Mouse (Mus musculus) liver, postnatal 0 days (tissue): ENCODE data around the gene Rad52. TPM values are rescaled to one million over a fixed set of nuclear protein-coding genes. Genes with fewer than 3 reads are reported as not detected.
A peak's percentile ranks its signal among the peaks of the same experiment; 100 is the strongest.

Experiments
- ATAC-seq: fragments of 200-750 bp; cut with Nextera tagmentation; 2 replicates; pipeline ENCODE4 v1.8.0; 2017; ENCODE audit warnings: mild to moderate bottlenecking, moderate library complexity
- DNase-seq: peaks from one replicate; pipeline ENCODE4 v3.0.0-alpha.2; 2016
- H3K27ac ChIP-seq: fragments of 300-500 bp; sonication (generic); 2 replicates; pipeline ENCODE4 v1.5.1; 2014; ENCODE audit warnings: antibody characterized with exemption, moderate library complexity, mild to moderate bottlenecking, low read depth
- H3K27me3 ChIP-seq: fragments of 300-500 bp; sonication (generic); 2 replicates; pipeline ENCODE4 v1.6.1; 2014; ENCODE audit warnings: low read length, control low read depth, mixed read lengths; ENCODE audit not compliant: insufficient read depth
- H3K36me3 ChIP-seq: fragments of 300-500 bp; sonication (generic); replicated peaks from 2 replicates; pipeline ENCODE4 v1.6.1; 2014; ENCODE audit warnings: mild to moderate bottlenecking, control low read depth, low read length, moderate library complexity, mixed read lengths; ENCODE audit not compliant: insufficient read depth
- H3K4me1 ChIP-seq: fragments of 300-500 bp; sonication (generic); 2 replicates; pipeline ENCODE4 v1.6.1; 2014; ENCODE audit warnings: antibody characterized with exemption, mild to moderate bottlenecking, control low read depth; ENCODE audit not compliant: insufficient read depth
- H3K4me2 ChIP-seq: fragments of 300-500 bp; sonication (generic); 2 replicates; pipeline ENCODE4 v1.6.1; 2014; ENCODE audit warnings: low read depth, mild to moderate bottlenecking, low read length, moderate library complexity, mixed read lengths
- H3K4me3 ChIP-seq: fragments of 300-500 bp; sonication (generic); 2 replicates; pipeline ENCODE4 v1.5.1; 2014; ENCODE audit warnings: low read depth, low read length
- H3K9ac ChIP-seq: fragments of 300-500 bp; sonication (generic); replicated peaks from 2 replicates; pipeline ENCODE4 v1.6.1; 2014; ENCODE audit warnings: mild to moderate bottlenecking, moderate library complexity
- H3K9me3 ChIP-seq: fragments of 300-500 bp; sonication (generic); 2 replicates; pipeline ENCODE4 v1.6.1; 2016; ENCODE audit warnings: mild to moderate bottlenecking, control low read depth, low read length, mixed read lengths
- CTCF ChIP-seq: sonication (generic); IDR thresholded peaks from 2 replicates; pipeline ENCODE4 v1.5.1; 2016; ENCODE audit warnings: antibody characterized with exemption, low read depth
- EP300 ChIP-seq: IDR thresholded peaks from 2 replicates; pipeline ENCODE4 v1.6.1; 2016; ENCODE audit warnings: antibody characterized with exemption, low read depth, mild to moderate bottlenecking
- WGBS: fragments of 180-500 bp; shearing (Covaris S2); extraction: QIAGEN DNeasy Blood & Tissue Kit; methylation state at CpG from one replicate; pipeline ENCODE4 v1.1.7; 2014; ENCODE audit not compliant: insufficient replicate concordance; 5-methylcytosine and 5-hydroxymethylcytosine counted together
- polyA plus RNA-seq: library from polyadenylated mRNA; unstranded; fragments of >200 nt; fragmentation: Nextera tagmentation; extraction: Ambion mirVana; gene quantifications from 2 replicates; pipeline ENCODE4 v1.2.1, GENCODE M21; 2015

Rad52 gene
- polyA plus RNA-seq, 1 experiment from 2014 or later: 5.9 TPM

DNA sequence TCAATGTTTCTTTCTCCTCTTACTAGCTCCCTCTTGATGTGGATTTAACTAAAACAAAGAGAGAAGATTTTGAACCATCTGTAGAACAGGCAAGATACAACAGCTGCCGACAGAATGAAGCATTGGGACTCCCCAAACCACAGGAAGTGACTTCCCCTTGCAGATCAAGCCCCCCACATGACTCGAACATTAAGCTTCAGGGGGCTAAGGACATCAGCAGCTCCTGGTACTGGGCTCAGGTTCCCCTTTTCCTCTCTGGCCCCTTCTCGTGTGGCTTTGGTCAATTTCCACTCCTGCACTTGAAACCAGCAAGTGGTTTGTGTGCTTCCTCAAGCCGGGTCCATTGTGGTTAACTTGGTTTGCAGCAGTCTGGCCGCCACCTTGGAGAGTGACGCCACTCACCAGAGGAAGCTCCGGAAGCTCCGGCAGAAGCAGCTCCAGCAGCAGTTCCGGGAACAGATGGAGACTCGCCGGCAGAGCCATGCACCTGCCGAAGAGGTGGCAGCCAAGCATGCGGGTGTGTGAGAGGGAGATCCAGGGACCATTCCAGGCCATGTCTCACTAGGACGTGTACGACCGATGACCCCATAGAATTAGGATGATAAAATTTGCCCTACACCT is 16.2 kb downstream of the Rad52 start:
- peaks cover 65% of the 10 kb centered on the region for H3K36me3 ChIP-seq
- H3K27ac ChIP-seq: no peak overlapping the region
- no peaks in the 10 kb centered on the region for H3K27me3 ChIP-seq
- peak; percentile 62 for DNase-seq
- H3K9me3 ChIP-seq: no peaks in the 10 kb centered on the region
- peaks cover 7% of the 10 kb centered on the region for H3K4me1 ChIP-seq
- H3K9ac ChIP-seq: no peak overlapping the region
- H3K4me2 ChIP-seq: no peak overlapping the region
- no peak overlapping the region for H3K4me3 ChIP-seq
- WGBS: 46% methylated on average over 16 of the region's 16 CpGs
- ATAC-seq: peak; percentile 47
- TF ChIP-seq CTCF (no peak), EP300 (no peak)

GRCm38 (mm10) chr6:119922136-119922535 is 19.6 kb downstream of the Rad52 start:
- TF ChIP-seq CTCF: no peak
- no peak for TF ChIP-seq EP300
- Histone ChIP-seq H3K9ac (no peak overlapping the region), H3K9me3 (no peaks in the 10 kb centered on the region), H3K4me1 (no peaks in the 10 kb centered on the region; the same call in 1 of the 2 replicates), H3K4me2 (no peak overlapping the region), H3K4me3 (no peak overlapping the region), H3K36me3 (peaks cover 86% of the 10 kb centered on the region), H3K27ac (no peak overlapping the region), H3K27me3 (no peaks in the 10 kb centered on the region)
- WGBS: 79% methylated on average over 3 of the region's 3 CpGs
- no peak for DNase-seq
- no peak for ATAC-seq

GRCm38 (mm10) chr6:119922544-119922943 is 20.0 kb downstream of the Rad52 start:
- H3K36me3 ChIP-seq: peaks cover 86% of the 10 kb centered on the region
- H3K9ac ChIP-seq: no peak overlapping the region
- 93% methylated on average over 4 of the region's 4 CpGs for WGBS

DNA sequence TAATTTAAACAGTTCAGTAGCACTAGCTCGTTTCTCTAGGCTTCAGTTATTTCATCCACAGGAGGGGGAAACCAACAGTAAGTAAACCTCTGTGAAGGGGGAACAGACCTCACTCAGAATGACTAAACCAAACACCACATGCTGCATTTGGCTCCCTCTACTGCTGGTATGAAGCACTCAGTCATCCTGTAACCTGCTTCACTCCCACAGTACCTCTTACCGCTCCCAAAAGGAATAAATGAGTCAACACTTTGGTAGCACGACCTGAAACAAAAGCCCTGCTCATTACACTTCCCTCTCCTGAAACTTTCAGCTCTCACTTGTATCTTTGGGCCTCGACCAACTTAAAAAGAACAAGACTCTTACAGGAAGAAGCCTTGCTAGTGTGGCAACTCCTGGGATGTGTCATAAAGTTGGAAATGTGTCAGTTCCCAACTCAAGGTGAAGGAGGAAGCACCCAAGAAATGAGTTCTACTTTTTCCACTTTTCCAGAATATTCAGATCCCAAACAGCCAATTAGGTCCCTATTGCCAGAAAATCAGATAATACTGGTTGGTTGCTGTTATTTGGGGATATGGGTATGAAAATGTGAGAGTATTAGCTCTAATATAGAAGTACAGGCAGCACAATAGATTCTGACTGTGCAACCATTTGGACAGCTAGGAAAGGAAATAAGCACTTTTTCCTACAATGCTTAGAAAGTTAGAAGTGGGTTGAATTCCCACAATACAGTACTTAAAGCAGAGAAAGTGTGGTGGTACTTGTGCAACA is 21.9 kb downstream of the Rad52 start:
- no peak overlapping the region for H3K27ac ChIP-seq
- WGBS: 62% methylated on average over 4 of the region's 4 CpGs
- H3K4me3 ChIP-seq: no peak overlapping the region
- TF ChIP-seq CTCF (peak; percentile 50), EP300 (no peak)
- H3K9me3 ChIP-seq: no peaks in the 10 kb centered on the region
- ATAC-seq (no peak), DNase-seq (no peak)
- H3K4me1 ChIP-seq: no peaks in the 10 kb centered on the region
- peaks cover 93% of the 10 kb centered on the region for H3K36me3 ChIP-seq
- no peak overlapping the region for H3K9ac ChIP-seq
- H3K4me2 ChIP-seq: no peak overlapping the region
- no peaks in the 10 kb centered on the region for H3K27me3 ChIP-seq

More at GRCm38 (mm10) chr6:119922544-119922943, 20.0 kb downstream of the Rad52 start:
- DNase-seq (no peak), ATAC-seq (no peak)
- Histone ChIP-seq H3K9me3 (no peaks in the 10 kb centered on the region), H3K4me3 (no peak overlapping the region), H3K4me2 (no peak overlapping the region), H3K27me3 (no peaks in the 10 kb centered on the region), H3K27ac (no peak overlapping the region), H3K4me1 (no peaks in the 10 kb centered on the region; the same call in 1 of the 2 replicates)
- no peak for TF ChIP-seq CTCF

Other genes starting within 250 kb of the Rad52 start
- 2.7 and 4.0 TPM in 2 replicates for gene Erc1, start 54.5 kb upstream of the Rad52 start, polyA plus RNA-seq
- 26.6 and 27.5 TPM in 2 replicates for gene Wnk1, start 136.0 kb downstream of the Rad52 start, polyA plus RNA-seq
- 0.31 TPM in 1 of 2 replicates, not detected in the other for gene Ninj2, start 190.7 kb downstream of the Rad52 start, polyA plus RNA-seq